Mouse (Mus musculus) kidney, postnatal 0 days (tissue): Measurements from ENCODE around the gene Galnt3. TPM values are rescaled to one million over a fixed set of nuclear protein-coding genes. Genes with fewer than 3 reads are reported as not detected.

Experiments used
- ATAC-seq: fragments of 200-750 bp; cut with Nextera tagmentation; replicated peaks from 2 replicates; pipeline ENCODE4 v1.8.0; 2017; ENCODE audit warnings: low read depth, moderate number of reproducible peaks, moderate TSS enrichment, moderate library complexity; ENCODE audit not compliant: low FRiP score
- DNase-seq: peaks from one replicate; pipeline ENCODE4 v3.0.0-alpha.2; 2016; ENCODE audit warnings: low spot score
- H3K27ac ChIP-seq: fragments of 300-500 bp; sonication (generic); 2 replicates; pipeline ENCODE4 v1.5.1; 2014; ENCODE audit warnings: mild to moderate bottlenecking
- H3K27me3 ChIP-seq: fragments of 300-500 bp; sonication (generic); 2 replicates; pipeline ENCODE4 v1.6.1; 2014; ENCODE audit warnings: low read length, mixed read lengths; ENCODE audit not compliant: insufficient read depth
- H3K36me3 ChIP-seq: fragments of 300-500 bp; sonication (generic); 2 replicates; pipeline ENCODE4 v1.6.1; 2014; ENCODE audit warnings: low read length, mixed read lengths; ENCODE audit not compliant: insufficient read depth
- H3K4me1 ChIP-seq: fragments of 300-500 bp; sonication (generic); replicated peaks from 2 replicates; pipeline ENCODE4 v1.6.1; 2014; ENCODE audit warnings: antibody characterized with exemption, low read length, mixed read lengths; ENCODE audit not compliant: insufficient read depth
- H3K4me2 ChIP-seq: fragments of 300-500 bp; sonication (generic); 2 replicates; pipeline ENCODE4 v1.6.1; 2014; ENCODE audit warnings: mild to moderate bottlenecking, low read length, moderate library complexity, mixed read lengths
- H3K4me3 ChIP-seq: fragments of 300-500 bp; sonication (generic); replicated peaks from 2 replicates; pipeline ENCODE4 v1.5.1; 2014; ENCODE audit warnings: low read depth, low read length
- H3K9ac ChIP-seq: fragments of 300-500 bp; sonication (generic); 2 replicates; pipeline ENCODE4 v1.6.1; 2014; ENCODE audit warnings: low read depth, low read length
- H3K9me3 ChIP-seq: fragments of 300-500 bp; sonication (generic); replicated peaks from 2 replicates; pipeline ENCODE4 v1.6.1; 2016; ENCODE audit warnings: low read length, inconsistent platforms, mixed read lengths
- CTCF ChIP-seq: IDR thresholded peaks from 2 replicates; pipeline ENCODE4 v1.5.1; 2016; ENCODE audit warnings: antibody characterized with exemption, low read depth, mild to moderate bottlenecking, moderate library complexity
- WGBS: fragments of 180-500 bp; shearing (Covaris S2); extraction: QIAGEN DNeasy Blood & Tissue Kit; methylation state at CpG from one replicate; pipeline ENCODE4 v1.1.7; 2014; 5-methylcytosine and 5-hydroxymethylcytosine counted together
- polyA plus RNA-seq: library from polyadenylated mRNA; unstranded; fragments of >200 nt; fragmentation: Nextera tagmentation; extraction: Ambion mirVana; gene quantifications from 2 replicates; pipeline ENCODE4 v1.2.1, GENCODE M21; 2015

Galnt3 gene
- polyA plus RNA-seq, 1 experiment from 2014 or later, result 15.3 TPM

- no peaks in the 10 kb centered on the region for H3K27me3 ChIP-seq
- H3K4me3 ChIP-seq, result no peak overlapping the region
- WGBS, result 36% methylated on average over 17 of the region's 17 CpGs
- ATAC-seq, result no peak
- no peaks in the 10 kb centered on the region for H3K36me3 ChIP-seq
- no peaks in the 10 kb centered on the region for H3K4me1 ChIP-seq
- no peak overlapping the region for H3K27ac ChIP-seq
- no peak overlapping the region for H3K9ac ChIP-seq
- H3K9me3 ChIP-seq, result no peaks in the 10 kb centered on the region
- no peak overlapping the region for H3K4me2 ChIP-seq
- DNase-seq, result no peak
- TF ChIP-seq CTCF, result no peak
These were observed 24.0 kb downstream of the Galnt3 start for GRCm38 (mm10) chr2:66100671-66101351.

- H3K4me2 ChIP-seq, result no peak overlapping the region
- no peak overlapping the region for H3K9ac ChIP-seq
- H3K36me3 ChIP-seq, result no peaks in the 10 kb centered on the region
- H3K9me3 ChIP-seq, result no peaks in the 10 kb centered on the region
- H3K4me3 ChIP-seq, result no peak overlapping the region
- 0 out of 2 replicates have a peak, but pooled peaks have one; percentile 4 for TF ChIP-seq CTCF
- no peaks in the 10 kb centered on the region for H3K4me1 ChIP-seq
- ATAC-seq, result no peak
- H3K27me3 ChIP-seq, result no peaks in the 10 kb centered on the region
- DNase-seq, result no peak
- 47% methylated on average over 7 of the region's 7 CpGs for WGBS
- no peak overlapping the region for H3K27ac ChIP-seq
These were observed 24.6 kb downstream of the Galnt3 start for GRCm38 (mm10) chr2:66100239-66100638.

- peak; percentile 18 for DNase-seq
- no peaks in the 10 kb centered on the region for H3K9me3 ChIP-seq
- H3K27ac ChIP-seq, result no peak overlapping the region
- H3K9ac ChIP-seq, result no peak overlapping the region
- H3K4me3 ChIP-seq, result no peak overlapping the region
- no peak for TF ChIP-seq CTCF
- no peaks in the 10 kb centered on the region for H3K36me3 ChIP-seq
- H3K4me2 ChIP-seq, result no peak overlapping the region
- no peaks in the 10 kb centered on the region for H3K27me3 ChIP-seq
- no peak for ATAC-seq
- H3K4me1 ChIP-seq, result 0 out of 2 replicates have a peak, but pooled peaks cover 5% of the 10 kb centered on the region
- WGBS, result 44% methylated on average over 4 of the region's 4 CpGs
These were observed 30.1 kb downstream of the Galnt3 start for GRCm38 (mm10) chr2:66094622-66095181.

- ATAC-seq (no peak), DNase-seq (no peak)
- Histone ChIP-seq H3K9ac (no peak overlapping the region), H3K9me3 (no peaks in the 10 kb centered on the region), H3K36me3 (no peaks in the 10 kb centered on the region), H3K27ac (no peak overlapping the region), H3K4me1 (0 out of 2 replicates have a peak, but pooled peaks cover 5% of the 10 kb centered on the region), H3K4me2 (no peak overlapping the region), H3K4me3 (no peak overlapping the region), H3K27me3 (no peaks in the 10 kb centered on the region)
- WGBS, result 44% methylated on average over 5 of the region's 5 CpGs
- TF ChIP-seq CTCF, result no peak
These were observed 33.5 kb downstream of the Galnt3 start for GRCm38 (mm10) chr2:66091296-66091695.

- H3K4me1 ChIP-seq, result no peaks in the 10 kb centered on the region
- no peak overlapping the region for H3K9ac ChIP-seq
- H3K36me3 ChIP-seq, result no peaks in the 10 kb centered on the region
- WGBS, result 53% methylated on average over 4 of the region's 4 CpGs
- H3K27me3 ChIP-seq, result no peaks in the 10 kb centered on the region
- no peak overlapping the region for H3K27ac ChIP-seq
- no peak for ATAC-seq
- no peak for DNase-seq
- no peak for TF ChIP-seq CTCF
- H3K4me3 ChIP-seq, result no peak overlapping the region
- no peaks in the 10 kb centered on the region for H3K9me3 ChIP-seq
- H3K4me2 ChIP-seq, result no peak overlapping the region
These were observed 42.9 kb downstream of the Galnt3 start for GRCm38 (mm10) chr2:66081876-66082275.

GRCm38 (mm10) chr2:66080731-66081130 lies 44.1 kb downstream of the Galnt3 start:
- WGBS, result 93% methylated on average over 2 of the region's 2 CpGs
- Histone ChIP-seq H3K36me3 (no peaks in the 10 kb centered on the region), H3K27me3 (no peaks in the 10 kb centered on the region), H3K9ac (no peak overlapping the region), H3K4me3 (no peak overlapping the region), H3K9me3 (no peaks in the 10 kb centered on the region), H3K4me1 (no peaks in the 10 kb centered on the region), H3K27ac (no peak overlapping the region), H3K4me2 (no peak overlapping the region)
- no peak for TF ChIP-seq CTCF
- ATAC-seq, result no peak
- DNase-seq, result no peak
